Mouse (Mus musculus) NIH3T3 (cell line): ENCODE measurements around the gene Shroom3.

Experiments
- DNase-seq: peaks from one replicate; pipeline ENCODE4 v3.0.0-alpha.2; 2012; ENCODE audit warnings: low read depth

Shroom3 gene

DNA sequence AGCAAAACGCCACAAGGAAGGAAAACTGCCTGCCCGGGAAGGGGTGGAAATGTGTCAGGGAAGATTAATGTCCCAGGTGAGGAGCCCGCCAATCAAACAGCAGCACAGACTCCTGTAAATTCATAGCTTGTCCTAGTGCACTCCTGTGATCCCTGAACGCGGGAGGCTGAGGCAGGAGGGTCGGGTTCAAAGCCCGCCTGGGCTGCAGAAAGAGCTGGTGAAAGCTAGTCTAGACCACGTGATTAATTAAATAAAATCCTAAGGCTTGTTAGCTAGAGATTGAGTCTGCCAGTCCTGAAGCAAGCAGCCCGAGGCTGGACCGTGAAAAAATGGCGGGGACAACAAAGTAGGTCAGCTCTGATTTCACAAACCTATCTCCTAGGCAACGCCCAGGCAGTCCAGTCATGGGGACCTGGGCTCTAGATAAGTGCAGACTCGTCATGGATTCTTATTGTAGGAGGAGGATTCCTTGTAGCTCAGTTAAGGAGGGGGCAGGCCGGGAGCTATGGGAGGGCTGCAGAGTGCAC lies 322.6 kb downstream of the Shroom3 start:
- no peak for DNase-seq

DNA sequence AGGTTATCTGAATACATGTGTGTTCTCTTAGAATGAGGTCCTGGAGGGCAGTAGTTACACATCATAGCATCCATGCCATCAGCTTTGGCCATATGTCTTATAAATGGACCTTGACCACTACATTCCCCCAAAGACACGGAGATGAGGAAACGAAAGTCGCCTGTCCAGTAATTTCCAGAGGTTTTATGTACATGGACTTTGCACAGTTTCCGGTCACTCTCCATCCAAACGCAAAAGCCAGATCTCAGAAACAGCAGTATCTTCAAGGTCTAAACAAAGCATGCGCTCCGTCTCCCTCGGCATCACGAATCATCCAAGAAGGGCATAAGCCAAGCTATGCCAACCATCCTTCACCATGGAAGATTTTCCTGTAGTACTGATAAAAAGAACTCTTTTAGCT lies 325.0 kb downstream of the Shroom3 start:
- no peak for DNase-seq
